Mouse (Mus musculus) midbrain, embryonic 11.5 days (tissue): ENCODE data around the gene Lct. TPM values are rescaled to one million over a fixed set of nuclear protein-coding genes. Genes with fewer than 3 reads are reported as not detected.

ENCODE experiments used
- ATAC-seq: fragments of 200-750 bp; cut with Nextera tagmentation; 2 replicates; pipeline ENCODE4 v1.8.0; 2017; ENCODE audit warnings: moderate TSS enrichment, moderate library complexity; ENCODE audit not compliant: low FRiP score
- DNase-seq: peaks from one replicate; pipeline ENCODE4 v3.0.0; 2015; ENCODE audit warnings: low spot score; ENCODE audit errors: missing footprints
- H3K27ac ChIP-seq: fragments of 300-500 bp; sonication (generic); 2 replicates; pipeline ENCODE4 v1.5.1; 2014; ENCODE audit warnings: low read depth, low read length
- H3K27me3 ChIP-seq: fragments of 300-500 bp; sonication (generic); 2 replicates; pipeline ENCODE4 v1.6.1; 2014; ENCODE audit warnings: mild to moderate bottlenecking, low read length, moderate library complexity, mixed read lengths; ENCODE audit not compliant: control insufficient read depth, insufficient read depth
- H3K36me3 ChIP-seq: fragments of 300-500 bp; sonication (generic); 2 replicates; pipeline ENCODE4 v1.6.1; 2014; ENCODE audit warnings: mild to moderate bottlenecking, low read length, moderate library complexity, mixed read lengths; ENCODE audit not compliant: control insufficient read depth, insufficient read depth
- H3K4me1 ChIP-seq: fragments of 300-500 bp; sonication (generic); 2 replicates; pipeline ENCODE4 v1.6.1; 2014; ENCODE audit warnings: low read length; ENCODE audit not compliant: control insufficient read depth, insufficient read depth
- H3K4me2 ChIP-seq: fragments of 300-500 bp; sonication (generic); 2 replicates; pipeline ENCODE4 v1.6.1; 2014; ENCODE audit warnings: mild to moderate bottlenecking, moderate library complexity
- H3K4me3 ChIP-seq: fragments of 300-500 bp; sonication (generic); 2 replicates; pipeline ENCODE4 v1.5.1; 2014; ENCODE audit warnings: low read depth, low read length
- H3K9ac ChIP-seq: fragments of 300-500 bp; sonication (generic); 2 replicates; pipeline ENCODE4 v1.6.1; 2014; ENCODE audit warnings: low read length
- H3K9me3 ChIP-seq: fragments of 300-500 bp; sonication (generic); 2 replicates; pipeline ENCODE4 v1.6.1; 2016; ENCODE audit warnings: low read length; ENCODE audit not compliant: control insufficient read depth
- WGBS: fragments of 180-500 bp; shearing (Covaris S2); extraction: QIAGEN DNeasy Blood & Tissue Kit; methylation state at CpG from one replicate; pipeline ENCODE4 v1.1.7; 2014; 5-methylcytosine and 5-hydroxymethylcytosine counted together
- polyA plus RNA-seq: library from polyadenylated mRNA; unstranded; fragments of >200 nt; fragmentation: Nextera tagmentation; extraction: Ambion mirVana; gene quantifications from 2 replicates; pipeline ENCODE4 v1.2.1, GENCODE M21; 2014

The Lct gene
- polyA plus RNA-seq, 1 experiment from 2014 or later: 0.40 TPM

DNA sequence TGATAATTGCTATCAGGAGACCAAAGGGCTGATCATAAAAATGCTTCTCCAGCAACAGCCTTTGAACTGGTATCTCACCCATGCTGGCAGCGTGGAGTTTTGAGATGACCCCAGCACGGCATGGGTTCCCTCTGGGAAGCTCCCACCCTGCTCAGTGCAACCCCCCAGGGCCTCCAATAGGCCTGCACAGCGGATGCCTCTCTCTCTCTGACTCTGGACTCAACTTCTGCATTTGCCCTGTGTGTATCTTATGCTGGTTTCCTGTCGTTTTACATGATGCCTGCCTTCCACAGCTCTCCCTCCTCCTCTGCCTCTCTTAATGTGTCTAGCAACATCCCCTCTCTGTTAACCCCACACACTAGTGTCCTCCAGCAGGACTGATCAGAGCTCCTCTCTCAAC lies 13.5 kb downstream of the Lct start:
- H3K4me2 ChIP-seq: no peak overlapping the region
- ATAC-seq: no peak
- H3K4me1 ChIP-seq: no peaks in the 10 kb centered on the region
- no peak overlapping the region for H3K27ac ChIP-seq
- no peak overlapping the region for H3K9ac ChIP-seq
- H3K36me3 ChIP-seq: no peaks in the 10 kb centered on the region
- H3K4me3 ChIP-seq: no peak overlapping the region
- WGBS: 75% methylated on average over 4 of the region's 4 CpGs
- no peaks in the 10 kb centered on the region for H3K27me3 ChIP-seq
- no peak for DNase-seq
- H3K9me3 ChIP-seq: no peaks in the 10 kb centered on the region

DNA sequence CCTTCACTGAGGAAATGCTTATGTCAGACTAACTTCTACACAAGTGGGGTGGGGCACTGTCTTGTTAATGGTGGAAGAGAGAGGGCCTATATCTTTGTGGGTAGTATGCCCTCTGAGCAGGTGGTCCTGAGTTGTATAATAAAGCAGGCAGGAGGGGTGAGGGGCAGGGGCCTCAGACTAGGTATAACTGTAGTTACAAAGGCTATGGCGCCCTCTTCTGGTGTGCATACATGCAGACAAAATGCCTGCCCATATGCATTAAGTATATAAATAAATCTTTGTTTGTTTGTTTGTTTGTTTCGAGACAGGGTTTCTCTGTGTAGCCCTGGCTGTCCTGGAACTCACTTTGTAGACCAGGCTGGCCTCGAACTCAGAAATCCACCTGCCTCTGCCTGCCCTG lies 19.1 kb downstream of the Lct start:
- 71% methylated on average over 3 of the region's 3 CpGs for WGBS
- no peak for ATAC-seq
- no peak overlapping the region for H3K9ac ChIP-seq
- H3K9me3 ChIP-seq: no peaks in the 10 kb centered on the region
- no peak overlapping the region for H3K27ac ChIP-seq
- no peaks in the 10 kb centered on the region for H3K27me3 ChIP-seq
- no peaks in the 10 kb centered on the region for H3K4me1 ChIP-seq
- no peak overlapping the region for H3K4me2 ChIP-seq
- no peak overlapping the region for H3K4me3 ChIP-seq
- peak; percentile 33 for DNase-seq
- H3K36me3 ChIP-seq: no peaks in the 10 kb centered on the region

DNA sequence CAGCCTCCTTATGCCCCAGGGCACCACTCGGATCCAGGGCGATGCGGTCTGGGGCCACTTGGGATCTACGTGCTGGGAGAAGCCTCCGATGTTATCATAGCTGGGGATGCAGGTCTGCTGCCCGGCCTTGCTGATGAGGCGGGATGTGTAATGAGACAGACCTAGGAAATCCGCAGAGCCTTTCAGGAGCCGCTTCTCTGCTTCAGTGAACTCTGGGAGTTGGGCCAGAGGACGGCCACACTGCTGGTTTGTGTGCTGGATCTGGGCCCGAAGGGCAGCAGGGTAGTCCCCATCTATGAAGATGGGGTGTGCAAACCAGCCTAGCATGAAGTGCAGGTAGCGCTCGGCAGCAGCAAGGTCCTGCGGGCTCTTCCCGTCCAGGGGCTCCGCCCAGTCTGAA lies 24.2 kb downstream of the Lct start:
- no peaks in the 10 kb centered on the region for H3K36me3 ChIP-seq
- WGBS: 90% methylated on average over 16 of the region's 16 CpGs
- H3K27ac ChIP-seq: no peak overlapping the region
- H3K9ac ChIP-seq: no peak overlapping the region
- H3K9me3 ChIP-seq: no peaks in the 10 kb centered on the region
- peak; percentile 64 for DNase-seq
- no peak overlapping the region for H3K4me3 ChIP-seq
- H3K27me3 ChIP-seq: no peaks in the 10 kb centered on the region
- no peak for ATAC-seq
- H3K4me1 ChIP-seq: no peaks in the 10 kb centered on the region
- H3K4me2 ChIP-seq: no peak overlapping the region

DNA sequence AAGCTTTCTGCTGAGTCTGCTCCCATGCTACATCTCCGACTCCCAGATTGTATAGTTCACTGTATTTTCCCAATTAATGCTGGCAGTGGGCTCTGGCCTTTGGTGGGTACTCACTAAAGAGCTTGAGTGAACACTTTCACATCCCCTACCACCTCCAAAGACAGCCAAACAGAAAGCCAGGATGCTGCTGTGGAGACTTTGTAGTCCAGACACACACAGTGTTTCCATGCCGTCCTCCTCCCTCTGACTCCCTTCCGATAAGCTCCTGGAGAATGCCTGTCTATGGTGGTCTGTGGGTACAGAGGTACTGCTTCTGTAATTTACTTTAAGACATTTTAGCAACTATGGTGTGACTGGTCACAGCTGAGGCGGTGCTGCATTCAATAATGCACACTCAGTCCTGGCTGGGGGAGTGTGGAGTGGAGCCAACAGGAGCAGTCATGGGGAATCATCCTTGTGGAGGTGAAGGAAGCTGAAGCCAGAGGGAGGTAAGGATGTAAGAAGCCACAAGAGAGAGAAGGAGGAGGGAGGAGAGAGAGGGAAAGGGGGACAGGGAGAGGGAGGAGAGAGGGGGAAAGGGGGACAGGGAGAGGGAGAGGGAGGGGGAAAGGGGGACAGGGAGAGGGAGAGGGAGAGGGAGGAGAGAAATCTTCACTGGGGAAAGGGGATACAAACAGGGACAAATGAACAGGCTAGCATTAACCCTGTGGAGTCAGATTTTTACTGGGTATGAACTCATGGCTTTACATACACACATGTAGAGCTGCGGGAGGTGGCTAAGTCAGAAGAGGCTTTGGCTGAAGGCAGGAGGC lies 32.2 kb downstream of the Lct start:
- H3K4me3 ChIP-seq: no peak overlapping the region
- no peak for DNase-seq
- ATAC-seq: peak; percentile 43; the same call in 1 of the 2 replicates
- no peak overlapping the region for H3K27ac ChIP-seq
- no peak overlapping the region for H3K4me2 ChIP-seq
- 71% methylated on average over 5 of the region's 5 CpGs for WGBS
- H3K36me3 ChIP-seq: no peaks in the 10 kb centered on the region
- no peaks in the 10 kb centered on the region for H3K4me1 ChIP-seq
- no peaks in the 10 kb centered on the region for H3K9me3 ChIP-seq
- no peaks in the 10 kb centered on the region for H3K27me3 ChIP-seq
- no peak overlapping the region for H3K9ac ChIP-seq

DNA sequence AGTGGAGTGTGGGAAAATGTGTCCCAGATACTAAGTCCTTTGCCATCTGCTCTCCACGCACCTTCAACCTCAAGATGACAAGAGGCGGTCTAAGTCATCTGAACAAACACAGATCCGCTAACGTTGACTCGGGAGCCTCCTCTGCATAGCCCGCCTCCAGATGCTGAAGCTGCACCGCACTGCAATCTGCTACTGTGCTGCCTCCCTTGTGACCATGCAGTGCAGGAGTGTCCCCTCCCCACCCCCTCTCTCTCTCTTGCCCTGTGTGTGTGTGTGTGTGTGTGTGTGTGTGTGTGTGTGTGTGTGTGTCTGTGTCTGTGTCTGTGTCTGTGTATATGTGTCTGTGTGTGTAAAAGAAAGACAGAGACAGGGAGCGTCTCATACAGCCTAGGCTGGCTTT lies 32.8 kb downstream of the Lct start:
- WGBS: 91% methylated on average over 8 of the region's 8 CpGs
- Histone ChIP-seq H3K4me3 (no peak overlapping the region), H3K27ac (no peak overlapping the region), H3K9ac (no peak overlapping the region), H3K9me3 (no peaks in the 10 kb centered on the region), H3K4me2 (no peak overlapping the region), H3K36me3 (no peaks in the 10 kb centered on the region), H3K4me1 (no peaks in the 10 kb centered on the region), H3K27me3 (no peaks in the 10 kb centered on the region)
- DNase-seq: no peak
- ATAC-seq: peak; percentile 23; the same call in 1 of the 2 replicates

DNA sequence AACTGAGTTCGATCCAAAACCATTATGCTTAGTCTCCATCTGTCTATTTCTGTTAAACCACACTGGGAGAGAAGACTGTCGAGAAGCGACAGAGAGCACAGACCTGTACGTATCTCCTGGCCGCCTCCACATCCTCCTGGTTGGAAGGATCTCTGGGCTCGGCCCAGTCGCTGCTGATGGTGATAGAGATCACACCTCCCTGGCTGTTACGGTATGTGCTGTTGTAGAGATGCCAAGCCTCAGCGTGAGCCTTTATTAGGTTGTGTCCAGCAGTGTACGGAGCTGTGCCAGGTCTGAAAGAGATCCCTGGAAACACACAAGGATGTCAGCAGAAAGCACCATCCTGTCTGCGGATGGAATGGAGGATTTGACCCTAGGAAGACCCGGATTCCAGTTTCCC lies 34.6 kb downstream of the Lct start:
- DNase-seq (no peak), ATAC-seq (no peak)
- Histone ChIP-seq H3K4me2 (no peak overlapping the region), H3K27me3 (no peaks in the 10 kb centered on the region), H3K4me1 (no peaks in the 10 kb centered on the region), H3K9me3 (no peaks in the 10 kb centered on the region), H3K4me3 (no peak overlapping the region), H3K9ac (no peak overlapping the region), H3K27ac (no peak overlapping the region), H3K36me3 (no peaks in the 10 kb centered on the region)
- WGBS: 92% methylated on average over 12 of the region's 12 CpGs

DNA sequence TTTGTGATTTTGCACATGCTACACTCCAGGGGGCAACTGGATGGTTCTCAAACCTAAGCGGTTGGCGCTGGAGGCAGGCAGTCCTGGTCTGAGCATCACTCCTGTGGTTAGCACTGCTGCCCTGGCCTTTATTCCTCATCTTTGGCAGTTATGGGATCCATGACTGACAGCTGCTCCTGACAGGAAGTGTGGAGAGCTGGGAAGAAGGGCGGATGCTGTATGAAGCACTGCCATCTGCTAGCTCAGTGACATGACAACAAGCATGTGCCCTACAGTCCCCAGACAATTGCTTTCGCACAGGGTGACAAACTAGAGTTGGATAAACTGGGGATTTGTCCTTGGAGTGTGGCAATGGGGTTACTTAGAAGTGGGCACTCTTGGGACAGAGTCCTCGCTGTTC lies 37.8 kb downstream of the Lct start:
- H3K9ac ChIP-seq: no peak overlapping the region
- no peaks in the 10 kb centered on the region for H3K36me3 ChIP-seq
- H3K27me3 ChIP-seq: no peaks in the 10 kb centered on the region
- 90% methylated on average over 5 of the region's 5 CpGs for WGBS
- no peak overlapping the region for H3K4me3 ChIP-seq
- no peaks in the 10 kb centered on the region for H3K9me3 ChIP-seq
- H3K27ac ChIP-seq: no peak overlapping the region
- ATAC-seq (no peak), DNase-seq (peak; percentile 14)
- no peaks in the 10 kb centered on the region for H3K4me1 ChIP-seq
- no peak overlapping the region for H3K4me2 ChIP-seq

DNA sequence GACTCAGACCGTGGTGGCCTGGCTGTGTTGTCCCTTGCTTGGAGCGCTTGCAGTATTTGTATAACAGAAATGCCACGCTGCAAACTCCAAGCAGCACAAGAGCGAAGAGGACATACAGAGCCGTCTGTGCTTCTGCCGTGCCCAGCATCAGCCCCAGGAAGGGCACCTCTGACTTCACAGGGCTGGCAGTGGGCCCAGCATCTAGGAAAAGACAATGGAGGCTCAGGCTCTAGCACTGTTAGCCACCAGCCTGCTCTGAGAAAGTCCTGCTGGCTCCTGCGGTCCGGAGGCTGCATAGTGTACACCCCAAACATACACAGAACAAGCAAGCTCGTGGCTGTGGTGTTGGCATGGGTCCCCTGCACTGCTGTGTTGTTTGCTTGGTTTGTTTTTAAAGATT lies 43.0 kb downstream of the Lct start:
- Histone ChIP-seq H3K27me3 (no peaks in the 10 kb centered on the region), H3K27ac (no peak overlapping the region), H3K4me1 (no peaks in the 10 kb centered on the region), H3K4me3 (no peak overlapping the region), H3K4me2 (no peak overlapping the region), H3K9me3 (no peaks in the 10 kb centered on the region), H3K9ac (no peak overlapping the region), H3K36me3 (no peaks in the 10 kb centered on the region)
- ATAC-seq: no peak
- DNase-seq: peak; percentile 59
- 91% methylated on average over 9 of the region's 9 CpGs for WGBS

DNA sequence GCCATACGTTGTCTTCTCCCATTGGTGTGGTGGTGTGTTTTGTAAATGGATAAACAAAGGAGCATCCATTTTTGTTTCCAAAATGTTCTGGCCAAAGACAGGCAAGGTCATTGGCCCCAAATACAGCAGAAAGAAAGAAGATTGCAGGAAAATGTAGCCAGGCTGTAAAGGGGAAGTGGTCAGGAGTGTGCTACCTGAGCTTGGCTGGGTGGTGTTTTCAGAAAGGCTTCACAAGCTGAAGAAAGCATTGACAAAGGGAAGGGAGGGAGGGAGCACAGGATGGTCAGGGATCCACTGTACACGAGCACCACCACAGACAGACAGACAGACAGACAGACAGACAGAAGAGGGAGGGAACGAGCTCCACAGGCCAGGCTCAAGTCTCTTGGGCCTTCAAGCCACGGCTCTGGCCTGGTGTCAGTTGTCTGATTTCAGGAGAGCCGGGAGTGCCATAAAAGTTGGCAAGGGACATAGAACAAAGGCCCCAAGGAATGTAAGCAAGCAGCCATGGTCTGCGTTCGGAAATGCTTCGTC lies 43.9 kb downstream of the Lct start:
- ATAC-seq: no peak
- Histone ChIP-seq H3K9ac (no peak overlapping the region), H3K27ac (no peak overlapping the region), H3K27me3 (no peaks in the 10 kb centered on the region), H3K4me3 (no peak overlapping the region), H3K9me3 (no peaks in the 10 kb centered on the region), H3K4me1 (no peaks in the 10 kb centered on the region), H3K4me2 (no peak overlapping the region), H3K36me3 (peaks cover 5% of the 10 kb centered on the region; the same call in 1 of the 2 replicates)
- DNase-seq: peak; percentile 72
- WGBS: 92% methylated on average over 8 of the region's 8 CpGs
